Mouse (Mus musculus): ENCODE results near the gene Slc16a11.

- TF ChIP-seq MAX (IDR thresholded peaks at IDR 0.05; ENCODE audit: low read length) (peak; percentile 75; the same call in 1 of the 2 replicates), CTCF (conservative IDR thresholded peaks at IDR 0.05 in 1 of 2, IDR thresholded peaks at IDR 0.05 in 1 of 2; ENCODE audit: low read depth in 2 of 2, low read length in 2 of 2) (no peak), POLR2A (IDR thresholded peaks at IDR 0.05; ENCODE audit: low read depth, low read length) (peak; percentile 49), GABPA (IDR thresholded peaks at IDR 0.05; ENCODE audit: insufficient replicate concordance, low read depth, low read length) (no peak), TCF12 (IDR thresholded peaks at IDR 0.05; ENCODE audit: low read depth, low read length) (peak; percentile 74; the same call in 1 of the 2 replicates), USF1 (IDR thresholded peaks at IDR 0.05; ENCODE audit: low read depth, low read length) (no peak), TBP (conservative IDR thresholded peaks at IDR 0.05; ENCODE audit: low read depth, low read length) (no peak), EP300 (IDR thresholded peaks at IDR 0.05; ENCODE audit: low read length) (no peak), CHD2 (IDR thresholded peaks at IDR 0.05; ENCODE audit: low read length) (peak; percentile 72), JUND (conservative IDR thresholded peaks at IDR 0.05; ENCODE audit: low read depth, low read length) (no peak), RCOR1 (conservative IDR thresholded peaks at IDR 0.05; ENCODE audit: low read depth, low read length) (no peak), MEF2A (IDR thresholded peaks at IDR 0.05; ENCODE audit: borderline replicate concordance, low read depth, low read length) (peak; percentile 55), MAFK (IDR thresholded peaks at IDR 0.05; ENCODE audit: insufficient replicate concordance, low read length) (no peak), HCFC1 (IDR thresholded peaks at IDR 0.05; ENCODE audit: low read depth, low read length) (peak; percentile 44)
These were observed 16.3 kb downstream of the Slc16a11 start for GRCm38 (mm10) chr11:70228828-70229227.

Data from CH12.LX (cell line).